Mouse (Mus musculus): ENCODE measurements around the gene Bdh1.

Gene Bdh1

DNA sequence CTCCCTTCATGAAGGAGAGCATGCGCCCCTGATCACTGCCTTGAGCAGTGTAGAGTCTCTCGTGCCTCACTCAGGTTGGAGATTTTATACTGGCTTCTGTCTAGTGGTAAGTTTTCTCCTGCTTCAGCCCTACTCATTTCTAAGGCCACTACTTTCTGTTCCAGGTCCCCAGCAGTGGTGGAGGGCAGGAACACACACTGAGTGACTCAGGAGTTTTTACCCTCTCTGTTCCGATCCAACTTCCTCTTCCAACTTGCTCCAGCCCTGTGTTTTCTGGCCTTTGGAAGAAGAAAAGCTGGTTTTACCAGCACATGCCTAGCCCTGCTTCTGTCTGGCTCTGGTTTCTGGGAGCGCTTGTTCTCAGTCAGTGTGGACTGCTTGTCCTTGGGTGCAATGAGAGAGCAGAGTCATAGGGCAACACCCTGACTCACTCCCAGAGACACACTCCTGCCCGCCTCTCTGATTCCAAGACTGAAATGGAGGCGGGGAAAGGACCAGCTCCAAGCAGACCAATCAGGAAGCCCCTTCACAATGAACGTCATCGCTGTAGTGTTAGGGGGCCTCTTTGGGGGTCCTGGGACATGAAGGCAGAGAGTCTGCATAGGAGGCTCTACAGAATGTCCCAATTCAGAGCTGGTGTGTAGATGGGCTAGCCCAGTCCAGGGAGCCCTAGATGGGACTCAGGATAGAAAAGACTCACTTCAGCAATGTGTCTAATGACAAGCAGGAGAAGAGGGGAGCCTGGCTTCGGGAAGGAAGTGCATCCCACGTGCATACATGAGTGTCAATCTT is 84.8 kb downstream of the Bdh1 start:
- no peak for DNase-seq

DNA sequence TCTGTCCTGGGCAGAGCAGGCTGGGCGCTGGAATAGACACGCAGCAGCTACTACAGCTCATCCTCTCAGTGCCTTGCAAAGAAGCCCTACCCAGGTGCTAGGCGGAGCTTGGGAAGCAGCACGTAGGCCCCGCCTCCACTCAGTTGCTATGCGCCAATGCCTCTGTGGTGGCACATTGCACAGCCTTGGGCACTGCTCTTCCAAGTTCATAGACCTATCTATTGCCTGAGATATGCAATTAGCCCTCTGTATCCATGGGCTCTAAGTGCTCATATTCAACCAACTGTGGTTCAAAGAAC is 85.3 kb downstream of the Bdh1 start:
- peak; percentile 40 to 42 for DNase-seq

DNA sequence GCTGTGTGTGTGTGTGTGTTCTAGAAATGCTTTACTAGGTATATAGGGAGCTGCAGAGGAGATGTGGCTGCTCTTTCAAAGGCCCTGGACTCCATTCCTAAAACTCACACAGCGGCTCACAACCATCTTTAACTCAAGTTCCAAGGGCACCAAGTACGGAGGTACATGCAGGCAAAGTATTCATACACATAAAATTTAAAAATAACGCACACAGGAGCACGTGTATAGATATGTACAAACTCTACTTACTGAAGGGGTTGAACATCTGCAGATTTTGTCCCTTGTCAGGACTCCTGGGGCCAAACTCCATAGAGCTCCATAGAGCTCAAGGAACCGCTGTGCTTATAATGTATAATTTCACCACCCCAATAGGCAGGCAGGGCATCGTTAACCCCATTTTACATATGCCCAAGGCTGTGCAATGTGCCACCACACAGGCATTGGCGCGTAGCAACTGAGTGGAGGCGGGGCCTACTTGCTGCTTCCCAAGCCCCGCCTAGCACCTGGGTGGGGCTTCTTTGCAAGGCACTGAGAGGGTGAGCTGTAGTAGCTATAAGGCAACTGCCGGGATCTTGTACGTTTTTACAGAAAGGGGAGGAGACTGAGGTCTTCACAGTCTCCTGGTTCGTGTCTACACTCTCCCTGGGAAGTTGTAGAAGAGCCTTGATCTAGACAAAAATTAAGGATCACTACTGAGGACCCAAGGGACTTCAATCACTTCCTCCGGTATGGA is 85.9 kb downstream of the Bdh1 start:
- peak; percentile 59 to 73 for DNase-seq

All from kidney, postnatal 4 days (tissue).